Mouse (Mus musculus): Measurements from ENCODE around the gene 9330161L09Rik. TPM values are rescaled to one million over a fixed set of nuclear protein-coding genes. Genes with fewer than 3 reads are reported as not detected.
A peak's percentile ranks its signal among the peaks of the same experiment; 100 is the strongest.

9330161L09Rik gene
- polyA plus RNA-seq, 1 experiment from 2014 or later, result 0.59 TPM

- Histone ChIP-seq H3K4me2 (no peak overlapping the region), H3K9ac (ENCODE audit: low read length) (no peak overlapping the region), H3K4me1 (ENCODE audit: control insufficient read depth, insufficient read depth, low read length) (no peaks in the 10 kb centered on the region), H3K36me3 (ENCODE audit: control insufficient read depth, insufficient read depth, low read length) (no peaks in the 10 kb centered on the region), H3K9me3 (ENCODE audit: control insufficient read depth, low read length) (no peaks in the 10 kb centered on the region), H3K4me3 (ENCODE audit: low read depth, low read length) (no peak overlapping the region), H3K27ac (ENCODE audit: low read depth, low read length) (no peak overlapping the region), H3K27me3 (ENCODE audit: control insufficient read depth, insufficient read depth, low read length) (no peaks in the 10 kb centered on the region)
- 89% methylated on average over 8 of the region's 8 CpGs for WGBS
- DNase-seq (ENCODE audit: low spot score, missing footprints), result no peak
- no peak for ATAC-seq (ENCODE audit: low FRiP score)
Measured at GRCm38 (mm10) chr12:103360812-103361211, 46.8 kb downstream of the 9330161L09Rik start.

GRCm38 (mm10) chr12:103358951-103359801 lies 48.4 kb downstream of the 9330161L09Rik start:
- H3K4me1 ChIP-seq (ENCODE audit: control insufficient read depth, insufficient read depth, low read length), result no peaks in the 10 kb centered on the region
- ATAC-seq (ENCODE audit: low FRiP score) (no peak), DNase-seq (ENCODE audit: low spot score, missing footprints) (peak; percentile 76)
- WGBS, result 68% methylated on average over 4 of the region's 4 CpGs
- no peaks in the 10 kb centered on the region for H3K36me3 ChIP-seq (ENCODE audit: control insufficient read depth, insufficient read depth, low read length)
- H3K27me3 ChIP-seq (ENCODE audit: control insufficient read depth, insufficient read depth, low read length), result no peaks in the 10 kb centered on the region
- H3K9me3 ChIP-seq (ENCODE audit: control insufficient read depth, low read length), result no peaks in the 10 kb centered on the region
- H3K4me3 ChIP-seq (ENCODE audit: low read depth, low read length), result no peak overlapping the region
- no peak overlapping the region for H3K9ac ChIP-seq (ENCODE audit: low read length)
- H3K4me2 ChIP-seq, result no peak overlapping the region
- H3K27ac ChIP-seq (ENCODE audit: low read depth, low read length), result no peak overlapping the region

GRCm38 (mm10) chr12:103358216-103358615 lies 49.4 kb downstream of the 9330161L09Rik start:
- Histone ChIP-seq H3K27ac (ENCODE audit: low read depth, low read length) (no peak overlapping the region), H3K4me1 (ENCODE audit: control insufficient read depth, insufficient read depth, low read length) (no peaks in the 10 kb centered on the region), H3K9me3 (ENCODE audit: control insufficient read depth, low read length) (no peaks in the 10 kb centered on the region), H3K9ac (ENCODE audit: low read length) (no peak overlapping the region), H3K4me3 (ENCODE audit: low read depth, low read length) (no peak overlapping the region), H3K36me3 (ENCODE audit: control insufficient read depth, insufficient read depth, low read length) (no peaks in the 10 kb centered on the region), H3K4me2 (no peak overlapping the region), H3K27me3 (ENCODE audit: control insufficient read depth, insufficient read depth, low read length) (no peaks in the 10 kb centered on the region)
- DNase-seq (ENCODE audit: low spot score, missing footprints) (peak; percentile 10), ATAC-seq (ENCODE audit: low FRiP score) (no peak)
- 72% methylated on average over 8 of the region's 8 CpGs for WGBS

Other genes starting within 250 kb of the 9330161L09Rik start
- gene Prima1, start 165.7 kb downstream of the 9330161L09Rik start, polyA plus RNA-seq (2014; fragmentation: Nextera tagmentation; extraction: Ambion mirVana), result 2.0 and 2.3 TPM in 2 replicates
- 47.3 and 57.7 TPM in 2 replicates for gene Fam181a, start 96.8 kb downstream of the 9330161L09Rik start, polyA plus RNA-seq (2014; fragmentation: Nextera tagmentation; extraction: Ambion mirVana)
- 0.58 and 0.77 TPM in 2 replicates for gene Asb2, start 51.8 kb downstream of the 9330161L09Rik start, polyA plus RNA-seq (2014; fragmentation: Nextera tagmentation; extraction: Ambion mirVana)
- gene Otub2, start 19.1 kb downstream of the 9330161L09Rik start, polyA plus RNA-seq (2014; fragmentation: Nextera tagmentation; extraction: Ambion mirVana), result 13.9 and 14.1 TPM in 2 replicates
- gene Ddx24, start 18.0 kb upstream of the 9330161L09Rik start, polyA plus RNA-seq (2014; fragmentation: Nextera tagmentation; extraction: Ambion mirVana), result 107 and 114 TPM in 2 replicates
- 3.7 and 4.1 TPM in 2 replicates for gene Ifi27, start 26.4 kb upstream of the 9330161L09Rik start, polyA plus RNA-seq (2014; fragmentation: Nextera tagmentation; extraction: Ambion mirVana)
- 2.0 and 2.1 TPM in 2 replicates for gene Ifi27l2a, start 35.9 kb upstream of the 9330161L09Rik start, polyA plus RNA-seq (2014; fragmentation: Nextera tagmentation; extraction: Ambion mirVana)
- not detected in 2 replicates for gene Ifi27l2b, start 49.4 kb upstream of the 9330161L09Rik start, polyA plus RNA-seq (2014; fragmentation: Nextera tagmentation; extraction: Ambion mirVana)
- 3.5 and 4.7 TPM in 2 replicates for gene Ppp4r4, start 124.5 kb upstream of the 9330161L09Rik start, polyA plus RNA-seq (2014; fragmentation: Nextera tagmentation; extraction: Ambion mirVana)
- gene Serpina10, start 223.6 kb upstream of the 9330161L09Rik start, polyA plus RNA-seq (2014; fragmentation: Nextera tagmentation; extraction: Ambion mirVana), result not detected in 2 replicates
- gene Serpina6, start 249.4 kb upstream of the 9330161L09Rik start, polyA plus RNA-seq (2014; fragmentation: Nextera tagmentation; extraction: Ambion mirVana), result not detected in 2 replicates